Mouse (Mus musculus): ENCODE results near the gene Psenen. TPM values are rescaled to one million over a fixed set of nuclear protein-coding genes. Genes with fewer than 3 reads are reported as not detected.

Psenen gene
- polyA plus RNA-seq, 1 experiment from 2014 or later: 121 TPM

DNA sequence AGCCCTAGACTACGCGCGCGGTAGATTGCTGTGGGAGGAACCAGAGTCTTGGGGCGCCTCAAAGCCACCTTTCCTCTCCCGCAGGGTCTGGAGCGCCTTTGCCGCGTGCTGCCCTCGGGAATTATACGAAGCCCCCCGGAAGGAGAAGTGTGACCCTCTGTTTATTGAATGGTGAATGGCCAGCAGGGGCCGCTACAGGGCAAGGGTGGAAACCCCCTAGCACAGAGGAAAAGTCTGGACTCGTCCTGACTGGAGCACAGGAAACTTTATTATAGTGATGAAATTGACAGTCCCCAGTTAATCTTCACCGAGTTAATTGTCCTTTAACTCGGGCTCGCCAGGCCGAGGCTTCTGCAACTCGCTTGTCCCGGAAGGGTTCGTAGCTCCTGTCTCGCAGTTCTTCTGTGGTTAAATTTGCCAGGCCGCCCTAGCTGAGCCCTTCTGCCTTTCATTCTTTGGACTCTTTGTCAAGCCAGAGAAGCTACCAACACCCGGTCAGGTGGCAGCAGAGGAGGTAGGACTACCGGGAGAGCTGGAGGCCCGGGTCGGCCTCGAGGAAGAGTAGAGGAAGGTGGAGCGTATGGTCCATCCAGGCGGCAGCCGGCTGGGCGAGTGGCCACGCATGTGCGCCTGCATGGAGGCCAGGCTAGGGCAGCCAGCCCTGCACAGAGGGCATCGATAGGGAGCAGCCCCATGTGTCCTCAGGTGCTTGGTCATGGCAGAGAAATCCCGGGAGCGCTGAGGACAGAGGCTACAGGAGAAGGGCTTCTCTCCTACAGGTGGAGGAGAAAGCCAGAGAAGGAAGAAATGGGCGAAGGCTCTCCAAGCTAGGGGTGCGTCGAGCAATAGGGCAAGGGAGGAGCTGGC, 26.2 kb upstream of the Psenen start:
- ATAC-seq: peak; percentile 60
- H3K4me3 ChIP-seq (replicated peaks; ENCODE audit: low read length): peak overlapping the region; percentile 99
- H3K4me2 ChIP-seq (ENCODE audit: low read length): peak overlapping the region; percentile 77
- no peaks in the 10 kb centered on the region for H3K27me3 ChIP-seq (replicated peaks; ENCODE audit: control insufficient read depth, insufficient read depth, low read length)
- peak overlapping the region; percentile 99 for H3K9ac ChIP-seq (replicated peaks; ENCODE audit: low read depth, low read length)
- no peaks in the 10 kb centered on the region for H3K9me3 ChIP-seq (ENCODE audit: control insufficient read depth, low read length)
- H3K36me3 ChIP-seq (ENCODE audit: control insufficient read depth, insufficient read depth): peaks cover 5% of the 10 kb centered on the region; the same call in 1 of the 2 replicates
- peak overlapping the region; percentile 91 for H3K27ac ChIP-seq (ENCODE audit: low read length)
- 30% methylated on average over 40 of the region's 40 CpGs for WGBS
- H3K4me1 ChIP-seq (replicated peaks; ENCODE audit: control insufficient read depth, insufficient read depth, low read length): peaks cover 23% of the 10 kb centered on the region

DNA sequence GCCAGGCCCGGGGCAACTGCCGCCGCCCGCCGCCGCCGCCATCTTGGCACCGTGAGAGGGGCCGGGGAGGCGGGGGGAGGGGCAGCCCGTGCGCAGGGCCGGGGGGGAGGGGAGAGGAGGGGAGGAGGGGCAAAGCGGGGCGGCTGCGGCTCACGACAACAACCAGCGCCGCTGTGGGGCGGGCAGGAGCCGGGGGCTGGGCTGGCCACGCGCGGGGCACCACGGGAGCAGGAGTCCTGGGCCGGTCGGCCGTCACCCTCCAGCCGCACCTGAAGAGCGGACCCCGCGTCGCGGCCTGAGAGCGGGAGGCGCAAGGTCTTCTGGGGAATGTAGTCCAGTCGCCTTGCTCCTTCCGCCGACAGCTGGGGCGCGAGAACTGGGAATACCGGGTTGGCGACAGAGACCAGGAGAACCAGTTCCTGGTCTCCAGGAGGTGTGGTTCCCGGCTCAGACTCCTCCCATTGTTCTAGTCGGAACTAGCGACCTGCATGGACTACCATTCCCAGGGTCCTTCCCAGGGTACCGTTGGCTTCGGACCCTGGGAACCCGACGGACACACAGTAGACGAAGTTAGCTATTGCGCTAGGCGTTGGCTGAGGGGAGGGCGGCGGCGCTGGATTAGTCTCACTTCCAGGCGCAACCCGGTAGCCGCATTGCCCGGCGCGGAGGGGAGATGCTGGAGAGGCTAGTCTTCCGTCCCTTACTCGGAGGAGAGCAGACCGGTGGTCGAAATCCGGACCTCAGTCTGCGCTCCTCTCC, 25.4 kb upstream of the Psenen start, which contains the start of gene Kmt2b:
Gene Kmt2b (minus strand): TSS at position 51 of the 759 bp plus-strand sequence.
- Histone ChIP-seq H3K4me1 (replicated peaks; ENCODE audit: control insufficient read depth, insufficient read depth, low read length) (peaks cover 23% of the 10 kb centered on the region), H3K27ac (ENCODE audit: low read length) (peak within 1 kb of the TSS; percentile 91), H3K9ac (replicated peaks; ENCODE audit: low read depth, low read length) (peak within 1 kb of the TSS; percentile 99), H3K27me3 (replicated peaks; ENCODE audit: control insufficient read depth, insufficient read depth, low read length) (no peaks in the 10 kb centered on the region), H3K4me2 (ENCODE audit: low read length) (peak within 1 kb of the TSS; percentile 83), H3K36me3 (ENCODE audit: control insufficient read depth, insufficient read depth) (peaks cover 13% of the 10 kb centered on the region), H3K4me3 (replicated peaks; ENCODE audit: low read length) (peak within 1 kb of the TSS; percentile 99), H3K9me3 (ENCODE audit: control insufficient read depth, low read length) (no peaks in the 10 kb centered on the region)
- WGBS: under 1% methylated on average over 48 of the region's 68 CpGs
- ATAC-seq: peak; percentile 94

DNA sequence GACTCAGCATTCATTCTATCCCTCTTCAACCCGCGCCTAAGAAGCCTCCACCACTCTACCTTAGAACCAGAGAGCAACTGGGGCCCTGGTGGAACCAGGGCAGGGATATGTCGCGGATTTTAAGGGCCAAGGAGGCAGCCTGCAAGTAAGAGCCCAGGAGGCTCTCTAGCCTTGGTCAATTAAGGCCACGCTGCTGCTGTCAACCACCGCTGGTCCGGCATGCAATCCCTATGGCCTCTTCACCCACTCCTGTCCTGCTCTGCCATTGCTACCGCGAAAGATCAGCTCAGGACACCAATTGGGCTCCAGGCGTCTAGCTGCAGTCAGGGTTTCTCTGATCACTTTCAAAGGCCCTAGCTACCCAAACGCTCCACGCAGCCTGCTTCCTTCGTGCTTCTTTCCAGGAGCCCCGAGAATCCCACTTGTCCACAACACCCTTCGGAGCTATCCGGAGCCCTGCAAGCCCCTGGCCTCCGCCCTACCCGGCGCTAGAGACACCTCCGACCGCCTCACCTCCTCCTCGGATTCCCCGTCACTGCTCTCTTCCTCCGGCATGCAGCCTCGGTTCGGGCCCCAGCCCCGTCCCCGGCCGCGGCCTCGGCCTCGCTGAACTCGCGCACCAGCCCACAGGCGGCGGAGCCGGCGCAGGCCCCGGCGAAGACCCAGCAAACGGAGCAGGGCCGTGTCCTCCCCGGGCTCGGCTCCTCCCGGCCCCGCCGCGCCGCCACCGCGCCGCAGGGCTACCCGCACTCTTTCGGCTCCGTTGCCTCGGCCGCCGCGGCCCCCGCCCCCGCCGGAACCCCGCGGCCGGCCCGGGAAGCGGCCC, 24.6 kb upstream of the Psenen start:
- Histone ChIP-seq H3K9ac (replicated peaks; ENCODE audit: low read depth, low read length) (peak overlapping the region; percentile 99), H3K4me2 (ENCODE audit: low read length) (peak overlapping the region; percentile 83), H3K4me1 (replicated peaks; ENCODE audit: control insufficient read depth, insufficient read depth, low read length) (peaks cover 23% of the 10 kb centered on the region), H3K27ac (ENCODE audit: low read length) (peak overlapping the region; percentile 91), H3K9me3 (ENCODE audit: control insufficient read depth, low read length) (no peaks in the 10 kb centered on the region), H3K27me3 (replicated peaks; ENCODE audit: control insufficient read depth, insufficient read depth, low read length) (no peaks in the 10 kb centered on the region), H3K4me3 (replicated peaks; ENCODE audit: low read length) (peak overlapping the region; percentile 99), H3K36me3 (ENCODE audit: control insufficient read depth, insufficient read depth) (peaks cover 20% of the 10 kb centered on the region)
- under 1% methylated on average over 60 of the region's 67 CpGs for WGBS
- peak; percentile 39 for ATAC-seq

DNA sequence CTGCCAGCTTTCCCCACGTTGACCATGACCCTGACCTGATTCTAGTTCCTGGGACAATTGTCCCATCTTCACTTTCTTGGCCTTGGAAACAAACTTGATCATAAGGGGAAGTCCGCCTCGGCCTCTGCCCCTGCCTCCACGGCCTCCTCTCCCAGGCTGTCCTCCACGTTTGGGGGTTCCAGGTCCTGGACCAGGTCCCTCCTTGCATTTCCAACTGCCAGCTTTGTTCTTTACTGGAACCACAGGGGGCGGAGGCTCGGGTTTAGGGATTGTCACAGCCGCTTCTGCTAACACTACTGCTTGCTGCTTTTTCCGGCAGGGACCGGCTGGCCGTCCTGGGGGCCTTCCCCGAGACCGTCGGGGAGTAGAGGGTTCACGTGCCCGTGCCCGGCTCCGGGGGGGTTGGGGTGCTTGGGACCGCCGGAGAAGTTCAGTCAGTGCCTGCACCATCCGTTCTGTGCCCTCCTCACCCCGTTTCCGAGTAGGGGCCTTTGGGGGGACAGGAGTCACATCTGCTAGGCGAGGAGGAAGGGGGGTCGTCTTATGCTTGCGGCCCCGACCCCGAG, 23.1 kb upstream of the Psenen start:
- Histone ChIP-seq H3K36me3 (ENCODE audit: control insufficient read depth, insufficient read depth) (peaks cover 34% of the 10 kb centered on the region), H3K9ac (replicated peaks; ENCODE audit: low read depth, low read length) (no peak overlapping the region), H3K4me3 (replicated peaks; ENCODE audit: low read length) (no peak overlapping the region; the same call in 1 of the 2 replicates), H3K27ac (ENCODE audit: low read length) (no peak overlapping the region), H3K4me1 (replicated peaks; ENCODE audit: control insufficient read depth, insufficient read depth, low read length) (peaks cover 23% of the 10 kb centered on the region), H3K9me3 (ENCODE audit: control insufficient read depth, low read length) (no peaks in the 10 kb centered on the region), H3K27me3 (replicated peaks; ENCODE audit: control insufficient read depth, insufficient read depth, low read length) (no peaks in the 10 kb centered on the region), H3K4me2 (ENCODE audit: low read length) (no peak overlapping the region; the same call in 1 of the 2 replicates)
- ATAC-seq: no peak
- 87% methylated on average over 28 of the region's 28 CpGs for WGBS

- Histone ChIP-seq H3K27ac (ENCODE audit: low read length) (no peak overlapping the region), H3K9ac (replicated peaks; ENCODE audit: low read depth, low read length) (no peak overlapping the region), H3K4me2 (ENCODE audit: low read length) (no peak overlapping the region), H3K27me3 (replicated peaks; ENCODE audit: control insufficient read depth, insufficient read depth, low read length) (no peaks in the 10 kb centered on the region), H3K36me3 (ENCODE audit: control insufficient read depth, insufficient read depth) (peaks cover 43% of the 10 kb centered on the region), H3K4me1 (replicated peaks; ENCODE audit: control insufficient read depth, insufficient read depth, low read length) (peaks cover 23% of the 10 kb centered on the region), H3K9me3 (ENCODE audit: control insufficient read depth, low read length) (no peaks in the 10 kb centered on the region), H3K4me3 (replicated peaks; ENCODE audit: low read length) (no peak overlapping the region)
- WGBS: 92% methylated on average over 7 of the region's 7 CpGs
- ATAC-seq: no peak
These were observed 21.7 kb upstream of the Psenen start for GRCm38 (mm10) chr7:30585170-30585569.

DNA sequence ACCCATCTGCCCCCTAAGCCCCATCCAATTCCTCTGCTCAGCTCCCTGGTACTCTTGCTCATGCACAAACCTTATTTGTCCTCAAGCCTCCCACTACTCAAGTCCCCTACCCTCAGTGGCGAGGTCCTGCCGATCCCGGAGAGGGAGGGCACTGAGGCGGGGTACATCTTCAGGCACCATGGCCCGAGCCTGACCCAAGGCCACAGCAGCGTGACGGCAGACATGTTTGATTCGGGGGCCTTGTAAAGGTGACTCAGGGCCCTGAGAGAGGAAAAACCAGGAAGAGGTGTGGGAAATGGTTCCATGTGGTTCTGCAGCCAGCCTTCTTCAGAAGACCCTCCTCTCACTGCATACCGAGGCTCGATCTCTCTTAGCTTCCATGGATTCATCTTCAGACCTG, 20.9 kb upstream of the Psenen start:
- H3K4me1 ChIP-seq (replicated peaks; ENCODE audit: control insufficient read depth, insufficient read depth, low read length): peaks cover 17% of the 10 kb centered on the region
- no peak overlapping the region for H3K9ac ChIP-seq (replicated peaks; ENCODE audit: low read depth, low read length)
- H3K4me2 ChIP-seq (ENCODE audit: low read length): no peak overlapping the region
- no peak for ATAC-seq
- H3K27ac ChIP-seq (ENCODE audit: low read length): no peak overlapping the region
- H3K27me3 ChIP-seq (replicated peaks; ENCODE audit: control insufficient read depth, insufficient read depth, low read length): no peaks in the 10 kb centered on the region
- no peak overlapping the region for H3K4me3 ChIP-seq (replicated peaks; ENCODE audit: low read length)
- peaks cover 51% of the 10 kb centered on the region for H3K36me3 ChIP-seq (ENCODE audit: control insufficient read depth, insufficient read depth)
- WGBS: 93% methylated on average over 10 of the region's 10 CpGs
- H3K9me3 ChIP-seq (ENCODE audit: control insufficient read depth, low read length): no peaks in the 10 kb centered on the region

GRCm38 (mm10) chr7:30581547-30581946, 18.1 kb upstream of the Psenen start:
- 96% methylated on average over 16 of the region's 16 CpGs for WGBS

GRCm38 (mm10) chr7:30579950-30580349, 16.5 kb upstream of the Psenen start:
- peaks cover 88% of the 10 kb centered on the region for H3K36me3 ChIP-seq (ENCODE audit: control insufficient read depth, insufficient read depth)
- H3K27ac ChIP-seq (ENCODE audit: low read length): no peak overlapping the region
- no peak overlapping the region for H3K4me2 ChIP-seq (ENCODE audit: low read length)
- no peak; the same call in 1 of the 2 replicates for ATAC-seq
- H3K4me3 ChIP-seq (replicated peaks; ENCODE audit: low read length): no peak overlapping the region
- H3K9ac ChIP-seq (replicated peaks; ENCODE audit: low read depth, low read length): no peak overlapping the region
- H3K9me3 ChIP-seq (ENCODE audit: control insufficient read depth, low read length): no peaks in the 10 kb centered on the region
- no peaks in the 10 kb centered on the region for H3K4me1 ChIP-seq (replicated peaks; ENCODE audit: control insufficient read depth, insufficient read depth, low read length)
- H3K27me3 ChIP-seq (replicated peaks; ENCODE audit: control insufficient read depth, insufficient read depth, low read length): no peaks in the 10 kb centered on the region
- 90% methylated on average over 8 of the region's 8 CpGs for WGBS

More at GRCm38 (mm10) chr7:30581547-30581946, 18.1 kb upstream of the Psenen start:
- H3K4me2 ChIP-seq (ENCODE audit: low read length): no peak overlapping the region
- peaks cover 4% of the 10 kb centered on the region for H3K4me1 ChIP-seq (replicated peaks; ENCODE audit: control insufficient read depth, insufficient read depth, low read length)
- H3K9me3 ChIP-seq (ENCODE audit: control insufficient read depth, low read length): no peaks in the 10 kb centered on the region
- H3K9ac ChIP-seq (replicated peaks; ENCODE audit: low read depth, low read length): no peak overlapping the region
- no peak overlapping the region for H3K4me3 ChIP-seq (replicated peaks; ENCODE audit: low read length)
- peaks cover 78% of the 10 kb centered on the region for H3K36me3 ChIP-seq (ENCODE audit: control insufficient read depth, insufficient read depth)
- no peak for ATAC-seq
- H3K27ac ChIP-seq (ENCODE audit: low read length): no peak overlapping the region
- H3K27me3 ChIP-seq (replicated peaks; ENCODE audit: control insufficient read depth, insufficient read depth, low read length): no peaks in the 10 kb centered on the region
